Mouse (Mus musculus): ENCODE results near the gene Spcs2. TPM values are rescaled to one million over a fixed set of nuclear protein-coding genes. Genes with fewer than 3 reads are reported as not detected.
"Not testable (repeated sequence)": the region's sequence is repeated elsewhere in the genome, so short reads cannot be mapped to it uniquely, and the experiment has no call there.

Gene Spcs2
- polyA plus RNA-seq, 1 experiment from 2014 or later, result 411 TPM

GRCm38 (mm10) chr7:99833115-99833845 is 30.0 kb downstream of the Spcs2 start:
- Histone ChIP-seq H3K4me1 (peaks cover 6% of the 10 kb centered on the region), H3K27ac (replicated peaks) (no peak overlapping the region), H3K4me3 (no peak overlapping the region), H3K27me3 (ENCODE audit: low read depth, poor library complexity, severe bottlenecking) (no peaks in the 10 kb centered on the region), H3K9me3 (replicated peaks) (no peaks in the 10 kb centered on the region), H3K36me3 (peaks cover 32% of the 10 kb centered on the region)
- 87% methylated on average over 5 of the region's 5 CpGs for WGBS
- DNase-seq (ENCODE audit: low spot score), result no peak

- no peaks in the 10 kb centered on the region for H3K27me3 ChIP-seq (ENCODE audit: low read depth, poor library complexity, severe bottlenecking)
- H3K9me3 ChIP-seq (replicated peaks), result no peaks in the 10 kb centered on the region
- H3K27ac ChIP-seq (replicated peaks), result peak within 1 kb of the TSS; percentile 83
- H3K36me3 ChIP-seq, result no peaks in the 10 kb centered on the region
- DNase-seq (ENCODE audit: low spot score), result peak; percentile 91
- peaks cover 15% of the 10 kb centered on the region for H3K4me1 ChIP-seq
- under 1% methylated on average over 26 of the region's 26 CpGs for WGBS
- H3K4me3 ChIP-seq, result peak within 1 kb of the TSS; percentile 64
These were observed 35.1 kb downstream of the Spcs2 start, which contains the start of gene Neu3 for GRCm38 (mm10) chr7:99828083-99828570. Gene Neu3 (minus strand): TSS chr7:99828417.

GRCm38 (mm10) chr7:99826096-99826495 is 37.2 kb downstream of the Spcs2 start:
- Histone ChIP-seq H3K4me1 (peaks cover 15% of the 10 kb centered on the region), H3K36me3 (no peaks in the 10 kb centered on the region), H3K9me3 (replicated peaks) (no peaks in the 10 kb centered on the region), H3K27ac (replicated peaks) (no peak overlapping the region), H3K27me3 (ENCODE audit: low read depth, poor library complexity, severe bottlenecking) (no peaks in the 10 kb centered on the region), H3K4me3 (no peak overlapping the region)
- DNase-seq (ENCODE audit: low spot score), result no peak
- WGBS, result 62% methylated on average over 6 of the region's 6 CpGs

GRCm38 (mm10) chr7:99825511-99825910 is 37.8 kb downstream of the Spcs2 start:
- no peak overlapping the region; the same call in 1 of the 2 replicates for H3K4me3 ChIP-seq
- H3K27ac ChIP-seq (replicated peaks), result no peak overlapping the region
- DNase-seq (ENCODE audit: low spot score), result no peak
- WGBS, result 82% methylated on average over 9 of the region's 9 CpGs
- H3K9me3 ChIP-seq (replicated peaks), result no peaks in the 10 kb centered on the region
- H3K4me1 ChIP-seq, result peaks cover 15% of the 10 kb centered on the region
- H3K27me3 ChIP-seq (ENCODE audit: low read depth, poor library complexity, severe bottlenecking), result no peaks in the 10 kb centered on the region
- no peaks in the 10 kb centered on the region for H3K36me3 ChIP-seq

GRCm38 (mm10) chr7:99824649-99825483 is 38.4 kb downstream of the Spcs2 start:
- no peaks in the 10 kb centered on the region for H3K27me3 ChIP-seq (ENCODE audit: low read depth, poor library complexity, severe bottlenecking)
- 83% methylated on average over 16 of the region's 16 CpGs for WGBS
- no peak for DNase-seq (ENCODE audit: low spot score)
- H3K36me3 ChIP-seq, result no peaks in the 10 kb centered on the region
- peaks cover 15% of the 10 kb centered on the region for H3K4me1 ChIP-seq
- H3K4me3 ChIP-seq, result no peak overlapping the region; the same call in 1 of the 2 replicates
- no peak overlapping the region for H3K27ac ChIP-seq (replicated peaks)
- no peaks in the 10 kb centered on the region for H3K9me3 ChIP-seq (replicated peaks)

GRCm38 (mm10) chr7:99823045-99823663 is 40.1 kb downstream of the Spcs2 start:
- DNase-seq (ENCODE audit: low spot score), result no peak
- Histone ChIP-seq H3K36me3 (no peaks in the 10 kb centered on the region), H3K4me1 (peaks cover 10% of the 10 kb centered on the region), H3K9me3 (replicated peaks) (no peaks in the 10 kb centered on the region), H3K27me3 (ENCODE audit: low read depth, poor library complexity, severe bottlenecking) (no peaks in the 10 kb centered on the region), H3K27ac (replicated peaks) (no peak overlapping the region), H3K4me3 (no peak overlapping the region)
- 90% methylated on average over 10 of the region's 10 CpGs for WGBS

GRCm38 (mm10) chr7:99822426-99822825 is 40.8 kb downstream of the Spcs2 start:
- Histone ChIP-seq H3K36me3 (no peaks in the 10 kb centered on the region), H3K4me3 (no peak overlapping the region), H3K27me3 (ENCODE audit: low read depth, poor library complexity, severe bottlenecking) (no peaks in the 10 kb centered on the region), H3K27ac (replicated peaks) (no peak overlapping the region), H3K9me3 (replicated peaks) (no peaks in the 10 kb centered on the region), H3K4me1 (peaks cover 5% of the 10 kb centered on the region; the same call in 1 of the 2 replicates)
- DNase-seq (ENCODE audit: low spot score), result no peak
- whole genome bisulfite sequencing, result 84% methylated on average over 5 of the region's 5 CpGs

- Histone ChIP-seq H3K9me3 (replicated peaks) (no peaks in the 10 kb centered on the region), H3K4me3 (no peak overlapping the region), H3K4me1 (peaks cover 4% of the 10 kb centered on the region; the same call in 1 of the 2 replicates), H3K27me3 (ENCODE audit: low read depth, poor library complexity, severe bottlenecking) (no peaks in the 10 kb centered on the region), H3K27ac (replicated peaks) (no peak overlapping the region), H3K36me3 (no peaks in the 10 kb centered on the region)
- DNase-seq (ENCODE audit: low spot score), result no peak
- WGBS, result 91% methylated on average over 2 of the region's 2 CpGs
These were observed 41.3 kb downstream of the Spcs2 start for GRCm38 (mm10) chr7:99821953-99822352.

- not testable (repeated sequence) for DNase-seq (ENCODE audit: low spot score); H3K4me3 ChIP-seq; H3K36me3 ChIP-seq; H3K27me3 ChIP-seq (ENCODE audit: low read depth, poor library complexity, severe bottlenecking); H3K9me3 ChIP-seq (replicated peaks); H3K4me1 ChIP-seq; H3K27ac ChIP-seq (replicated peaks)
- WGBS, result 16% methylated on average over 9 of the region's 9 CpGs
These were observed 45.0 kb downstream of the Spcs2 start for GRCm38 (mm10) chr7:99818181-99818725.

GRCm38 (mm10) chr7:99813394-99813793 is 49.9 kb downstream of the Spcs2 start:
- no peak overlapping the region for H3K27ac ChIP-seq (replicated peaks)
- 90% methylated on average over 11 of the region's 11 CpGs for WGBS

GRCm38 (mm10) chr7:99811661-99812060 is 51.6 kb downstream of the Spcs2 start:
- no peaks in the 10 kb centered on the region for H3K27me3 ChIP-seq (ENCODE audit: low read depth, poor library complexity, severe bottlenecking)
- H3K4me1 ChIP-seq, result no peaks in the 10 kb centered on the region
- H3K4me3 ChIP-seq, result no peak overlapping the region
- DNase-seq (ENCODE audit: low spot score), result no peak
- H3K27ac ChIP-seq (replicated peaks), result no peak overlapping the region
- H3K9me3 ChIP-seq (replicated peaks), result no peaks in the 10 kb centered on the region
- 95% methylated on average over 4 of the region's 4 CpGs for WGBS
- peaks cover 4% of the 10 kb centered on the region; the same call in 1 of the 2 replicates for H3K36me3 ChIP-seq

More at GRCm38 (mm10) chr7:99813394-99813793, 49.9 kb downstream of the Spcs2 start:
- H3K27me3 ChIP-seq (ENCODE audit: low read depth, poor library complexity, severe bottlenecking), result no peaks in the 10 kb centered on the region
- H3K36me3 ChIP-seq, result peaks cover 4% of the 10 kb centered on the region; the same call in 1 of the 2 replicates
- H3K4me1 ChIP-seq, result peaks cover 4% of the 10 kb centered on the region; the same call in 1 of the 2 replicates
- DNase-seq (ENCODE audit: low spot score), result no peak
- H3K4me3 ChIP-seq, result no peak overlapping the region
- no peaks in the 10 kb centered on the region for H3K9me3 ChIP-seq (replicated peaks)

GRCm38 (mm10) chr7:99810814-99811213 is 52.4 kb downstream of the Spcs2 start:
- Histone ChIP-seq H3K4me1 (no peaks in the 10 kb centered on the region), H3K27ac (replicated peaks) (no peak overlapping the region), H3K27me3 (ENCODE audit: low read depth, poor library complexity, severe bottlenecking) (no peaks in the 10 kb centered on the region), H3K4me3 (no peak overlapping the region), H3K9me3 (replicated peaks) (no peaks in the 10 kb centered on the region), H3K36me3 (peaks cover 4% of the 10 kb centered on the region; the same call in 1 of the 2 replicates)
- no peak for DNase-seq (ENCODE audit: low spot score)
- WGBS, result 94% methylated on average over 2 of the region's 2 CpGs
